Mouse (Mus musculus) liver, adult 2 months (tissue): Measurements from ENCODE around the gene Npw.

ENCODE experiments used
- CTCF ChIP-seq: fragments of 200-500 bp; IDR thresholded peaks from 2 replicates; pipeline ENCODE4 v1.5.1; 2011; ENCODE audit warnings: low read depth, low read length, control low read depth
- POLR2A ChIP-seq: fragments of 200-500 bp; IDR thresholded peaks from 2 replicates; pipeline ENCODE4 v1.6.1; 2011; ENCODE audit warnings: low read length, control low read depth; ENCODE audit not compliant: insufficient read depth; ENCODE audit errors: extremely low read depth

DNA sequence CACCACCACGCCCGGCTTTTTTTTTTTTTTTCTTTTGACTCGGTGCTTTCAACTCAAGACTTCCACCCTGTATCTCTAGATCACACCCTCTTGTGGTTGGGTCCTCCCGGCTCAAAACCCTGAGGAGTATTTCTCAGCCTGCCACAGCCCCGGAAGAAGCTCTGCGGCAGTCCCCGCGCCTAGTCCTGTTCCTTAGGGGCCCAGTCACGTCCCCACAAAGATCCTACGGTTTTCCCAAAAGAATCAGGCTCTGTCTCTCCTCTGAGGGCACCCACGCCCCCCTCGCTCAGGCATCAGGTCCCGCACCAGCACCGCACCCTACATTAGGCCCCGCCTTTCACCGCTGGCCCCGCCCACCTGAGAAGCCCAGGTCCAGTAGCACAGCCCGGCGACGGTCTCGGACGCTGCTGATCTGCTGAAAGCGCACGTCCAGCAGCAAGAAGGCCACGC lies 28.9 kb upstream of the Npw start:
- TF ChIP-seq CTCF (no peak), POLR2A (no peak)
